9 mouse cellular contexts compared by ENCODE assay signal in genomic region chr2:38355731-38356427, GRCm38 (mm10). TPM values are rescaled to one million over a fixed set of nuclear protein-coding genes. Genes with fewer than 3 reads are reported as not detected.
DNase-seq lines count a peak whose midpoint lies in the region; ATAC-seq and TF ChIP-seq lines count a peak whose summit lies in the region.
"Had no signal": no experiment of that assay in that cellular context is flagged by ENCODE, and none has a peak within 500 bp of the region (broad histone marks: within the 10 kb centered on the region; RNA-seq: fewer than 3 reads in every experiment).

No protein-coding gene starts in this region.

- peak overlapping the region; percentile 45 for H3K4me2 ChIP-seq in embryonic facial prominence, embryonic 13.5 days
- H3K4me2 ChIP-seq in hindbrain, embryonic 12.5 days (replicated peaks) = peak overlapping the region; percentile 49
- H3K4me2 ChIP-seq in midbrain, embryonic 14.5 days (ENCODE audit: low read length) = peak overlapping the region; percentile 75

- H3K9me3 ChIP-seq in embryonic facial prominence, embryonic 13.5 days = no peaks in the 10 kb centered on the region
- no peaks in the 10 kb centered on the region for H3K9me3 ChIP-seq in hindbrain, embryonic 12.5 days (replicated peaks)
- H3K9me3 ChIP-seq in midbrain, embryonic 14.5 days (ENCODE audit: control insufficient read depth, low read length) = no peaks in the 10 kb centered on the region

- H3K4me3 ChIP-seq in layer of hippocampus, adult 2 months = peak overlapping the region; percentile 82
- peak overlapping the region; percentile 28 for H3K4me3 ChIP-seq in embryonic facial prominence, embryonic 13.5 days
- peak overlapping the region; percentile 46 for H3K4me3 ChIP-seq in hindbrain, embryonic 12.5 days
- H3K4me3 ChIP-seq in midbrain, embryonic 14.5 days (replicated peaks; ENCODE audit: low read depth, low read length) = peak overlapping the region; percentile 56

- no peak overlapping the region for H3K9ac ChIP-seq in embryonic facial prominence, embryonic 13.5 days
- peak overlapping the region; percentile 55 for H3K9ac ChIP-seq in hindbrain, embryonic 12.5 days
- H3K9ac ChIP-seq in midbrain, embryonic 14.5 days (replicated peaks; ENCODE audit: low read length) = peak overlapping the region; percentile 78

- peak overlapping the region; percentile 97 for H3K27ac ChIP-seq in layer of hippocampus, adult 2 months
- H3K27ac ChIP-seq in embryonic facial prominence, embryonic 13.5 days = no peak overlapping the region
- H3K27ac ChIP-seq in hindbrain, embryonic 12.5 days = peak overlapping the region; percentile 49
- H3K27ac ChIP-seq in midbrain, embryonic 14.5 days (replicated peaks; ENCODE audit: low read depth, low read length) = peak overlapping the region; percentile 86

- no peak for TF ChIP-seq CTCF in layer of hippocampus, adult 2 months (conservative IDR thresholded peaks at IDR 0.05)

- peaks cover 98% of the 10 kb centered on the region for H3K27me3 ChIP-seq in embryonic facial prominence, embryonic 13.5 days
- H3K27me3 ChIP-seq in hindbrain, embryonic 12.5 days = peaks cover 92% of the 10 kb centered on the region
- H3K27me3 ChIP-seq in midbrain, embryonic 14.5 days (ENCODE audit: control insufficient read depth, insufficient read depth, low read length) = peaks cover 72% of the 10 kb centered on the region

- no peak for DNase-seq in layer of hippocampus, adult 2 months (ENCODE audit: low spot score in 2 of 2)
- no peak for DNase-seq in layer of hippocampus, postnatal 14 days (ENCODE audit: low spot score in 2 of 2)
- DNase-seq in midbrain, embryonic 14.5 days = peak; percentile 64
- no peak for DNase-seq in c-Kit-positive CD71-positive TER-119-positive erythroid progenitor cells, embryonic 14.5 days (ENCODE audit: low spot score)
- no peak for DNase-seq in gastrocnemius, adult 18-20 months (ENCODE audit: low spot score)
- DNase-seq: spleen, adult 18-20 months had no signal

- 1% methylated on average over 19 of the region's 19 CpGs for WGBS in embryonic facial prominence, embryonic 13.5 days
- WGBS in hindbrain, embryonic 12.5 days = 1% methylated on average over 19 of the region's 19 CpGs
- WGBS in midbrain, embryonic 14.5 days = under 1% methylated on average over 19 of the region's 19 CpGs

- H3K4me1 ChIP-seq in embryonic facial prominence, embryonic 13.5 days = peaks cover 37% of the 10 kb centered on the region
- H3K4me1 ChIP-seq in hindbrain, embryonic 12.5 days = peaks cover 27% of the 10 kb centered on the region
- H3K4me1 ChIP-seq in midbrain, embryonic 14.5 days (ENCODE audit: control insufficient read depth, insufficient read depth, low read length) = peaks cover 15% of the 10 kb centered on the region; the same call in 1 of the 2 replicates

- no peak for ATAC-seq in embryonic facial prominence, embryonic 13.5 days (ENCODE audit: insufficient number of reproducible peaks, insufficient read depth, low FRiP score, low TSS enrichment, low read depth)
- no peak for ATAC-seq in hindbrain, embryonic 12.5 days (ENCODE audit: low FRiP score)
- ATAC-seq in midbrain, embryonic 14.5 days (ENCODE audit: low FRiP score, low TSS enrichment) = no peak

- no peaks in the 10 kb centered on the region for H3K36me3 ChIP-seq in embryonic facial prominence, embryonic 13.5 days
- H3K36me3 ChIP-seq in hindbrain, embryonic 12.5 days = no peaks in the 10 kb centered on the region
- peaks cover 5% of the 10 kb centered on the region for H3K36me3 ChIP-seq in midbrain, embryonic 14.5 days (ENCODE audit: control insufficient read depth, insufficient read depth, low read length)

RNA-seq across cellular contexts. Expression of gene Lhx2, which starts 16.8 kb away (rescaled TPM):
- 10 to 100 TPM; 96.6 to 99.5 TPM for total RNA-seq in layer of hippocampus, adult 2 months (2021)
- total RNA-seq in layer of hippocampus, postnatal 14 days (2021) = 100 to 1,000 TPM in 1 of 2 experiments, 10 to 100 TPM in 1; 96.7 to 100 TPM
- 10.0 and 17.8 TPM in 2 replicates for polyA plus RNA-seq in embryonic facial prominence, embryonic 13.5 days (2015; fragmentation: Nextera tagmentation; extraction: Ambion mirVana)
- 31.0 and 31.2 TPM in 2 replicates for polyA plus RNA-seq in hindbrain, embryonic 12.5 days (2016; fragmentation: Nextera tagmentation; extraction: Ambion mirVana)
- polyA plus RNA-seq in midbrain, embryonic 14.5 days (2014; fragmentation: Nextera tagmentation; extraction: Ambion mirVana) = 47.8 and 68.9 TPM in 2 replicates
- total RNA-seq in gastrocnemius, adult 18-20 months (2021) = not detected
- polyA plus RNA-seq: lung, embryonic 16.5 days had no signal

Comparison
In these comparisons a context has a peak if more than half of its experiments do, and no peak if none do; other contexts are left out.
1. H3K4me3 ChIP-seq: peak in every context shown above with its lines; median percentile 82 in layer of hippocampus, adult 2 months; 56 in midbrain, embryonic 14.5 days; 46 in hindbrain, embryonic 12.5 days; 28 in embryonic facial prominence, embryonic 13.5 days.
2. RNA of gene Lhx2, which starts 16.8 kb away (total RNA-seq): 96.7 to 100 TPM in layer of hippocampus, postnatal 14 days and 96.6 to 99.5 TPM in layer of hippocampus, adult 2 months; not detected in gastrocnemius, adult 18-20 months; every median in the first group is over 10 times any median in the second.
3. Peak in every context shown above with its lines, with median percentiles within 50 percentile points of each other: H3K4me2 ChIP-seq.